Mouse (Mus musculus) embryonic facial prominence, embryonic 10.5 days (tissue): ENCODE results near the gene Gm13124. TPM values are rescaled to one million over a fixed set of nuclear protein-coding genes. Genes with fewer than 3 reads are reported as not detected.

Source experiments
- polyA plus RNA-seq: library from polyadenylated mRNA; unstranded; fragments of >200 nt; fragmentation: Nextera tagmentation; extraction: Ambion mirVana; gene quantifications from 2 replicates; pipeline ENCODE4 v1.2.1, GENCODE M21; 2016

The Gm13124 gene
- polyA plus RNA-seq, 1 experiment from 2014 or later, result not detected

Other genes starting within 250 kb of the Gm13124 start
- not detected in 2 replicates for gene Gm13128, start 234.9 kb downstream of the Gm13124 start, polyA plus RNA-seq
- gene Gm13119, start 207.2 kb downstream of the Gm13124 start, polyA plus RNA-seq, result not detected in 2 replicates
- not detected in 2 replicates for gene Pramef20, start 187.2 kb downstream of the Gm13124 start, polyA plus RNA-seq
- 0.30 TPM in 1 of 2 replicates, not detected in the other for gene Pramef12, start 156.7 kb downstream of the Gm13124 start, polyA plus RNA-seq
- gene 1700012P22Rik, start 126.4 kb downstream of the Gm13124 start, polyA plus RNA-seq, result not detected in 2 replicates
- gene Gm9944, start 111.8 kb downstream of the Gm13124 start, polyA plus RNA-seq, result not detected in 2 replicates
- not detected in 2 replicates for gene Aadacl3, start 101.4 kb downstream of the Gm13124 start, polyA plus RNA-seq
- gene 9430007A20Rik, start 45.3 kb downstream of the Gm13124 start, polyA plus RNA-seq, result not detected in 2 replicates
- not detected in 2 replicates for gene Aadacl4, start 48.6 kb upstream of the Gm13124 start, polyA plus RNA-seq
- not detected in 2 replicates for gene Gm436, start 121.2 kb upstream of the Gm13124 start, polyA plus RNA-seq
- not detected in 2 replicates for gene Gm13178, start 156.3 kb upstream of the Gm13124 start, polyA plus RNA-seq
- not detected in 2 replicates for gene Gm438, start 221.4 kb upstream of the Gm13124 start, polyA plus RNA-seq